ENCODE assay signal across 30 mouse cellular contexts in the genomic region with DNA sequence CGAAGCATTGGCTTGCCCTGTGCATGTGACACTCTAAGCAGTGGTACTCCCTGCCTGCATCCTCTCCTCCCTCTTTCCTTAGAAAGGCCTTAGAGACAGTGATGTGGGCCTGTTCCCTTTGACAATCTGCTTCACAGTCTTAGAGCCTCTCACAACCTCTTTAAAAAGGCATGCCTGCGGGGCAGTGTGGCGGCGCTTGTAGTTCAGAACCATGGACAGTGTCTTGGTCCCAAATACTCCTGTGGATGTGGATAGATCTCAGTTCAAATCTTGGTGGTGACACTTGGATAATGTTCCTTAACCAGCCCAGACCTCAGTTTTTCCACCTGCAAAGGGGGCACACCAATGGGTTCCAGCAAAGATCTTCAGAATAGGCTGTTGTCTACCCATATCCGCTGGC. TPM values are rescaled to one million over a fixed set of nuclear protein-coding genes. Genes with fewer than 3 reads are reported as not detected.
DNase-seq lines count a peak whose midpoint lies in the region; ATAC-seq and TF ChIP-seq lines count a peak whose summit lies in the region.
"Had no signal": no experiment of that assay in that cellular context is flagged by ENCODE, and none has a peak within 500 bp of the region (broad histone marks: within the 10 kb centered on the region; RNA-seq: fewer than 3 reads in every experiment).

No protein-coding gene starts in this region.

- no peak overlapping the region for H3K9ac ChIP-seq in kidney, postnatal 0 days (ENCODE audit: low read depth, low read length)
- H3K9ac ChIP-seq in stomach, postnatal 0 days (ENCODE audit: low read length), result no peak overlapping the region
- H3K9ac ChIP-seq in forebrain, embryonic 12.5 days, result no peak overlapping the region
- H3K9ac ChIP-seq: embryonic facial prominence, embryonic 15.5 days; forebrain, embryonic 13.5 days; heart, embryonic 13.5 days; hindbrain, embryonic 13.5 days; liver, embryonic 15.5 days; neural tube, embryonic 15.5 days; stomach, embryonic 15.5 days had no signal

- H3K4me3 ChIP-seq in kidney, postnatal 0 days (replicated peaks; ENCODE audit: low read depth, low read length), result no peak overlapping the region
- no peak overlapping the region for H3K4me3 ChIP-seq in embryonic facial prominence, embryonic 10.5 days
- no peak overlapping the region for H3K4me3 ChIP-seq in stomach, postnatal 0 days (ENCODE audit: low read depth, low read length)
- no peak overlapping the region for H3K4me3 ChIP-seq in forebrain, embryonic 12.5 days (replicated peaks)
- H3K4me3 ChIP-seq: embryonic facial prominence, embryonic 15.5 days; forebrain, embryonic 13.5 days; heart, embryonic 13.5 days; hindbrain, embryonic 13.5 days; liver, embryonic 15.5 days; neural tube, embryonic 15.5 days; stomach, embryonic 15.5 days had no signal

- no peak overlapping the region for H3K4me2 ChIP-seq in kidney, postnatal 0 days (ENCODE audit: low read length)
- H3K4me2 ChIP-seq in stomach, postnatal 0 days (replicated peaks; ENCODE audit: low read depth), result no peak overlapping the region
- no peak overlapping the region for H3K4me2 ChIP-seq in forebrain, embryonic 12.5 days
- H3K4me2 ChIP-seq: embryonic facial prominence, embryonic 15.5 days; forebrain, embryonic 13.5 days; heart, embryonic 13.5 days; hindbrain, embryonic 13.5 days; liver, embryonic 15.5 days; midbrain, embryonic 11.5 days; neural tube, embryonic 15.5 days; stomach, embryonic 15.5 days had no signal

- no peak for TF ChIP-seq CTCF in kidney, postnatal 0 days (IDR thresholded peaks at IDR 0.05; ENCODE audit: low read depth)
- TF ChIP-seq CTCF in stomach, postnatal 0 days (IDR thresholded peaks at IDR 0.05; ENCODE audit: low read depth), result no peak

- no peaks in the 10 kb centered on the region for H3K4me1 ChIP-seq in kidney, postnatal 0 days (replicated peaks; ENCODE audit: insufficient read depth, low read length)
- H3K4me1 ChIP-seq in embryonic facial prominence, embryonic 10.5 days, result peaks cover 5% of the 10 kb centered on the region; the same call in 1 of the 2 replicates
- H3K4me1 ChIP-seq in stomach, postnatal 0 days (replicated peaks; ENCODE audit: control insufficient read depth, insufficient read depth), result no peaks in the 10 kb centered on the region
- H3K4me1 ChIP-seq in forebrain, embryonic 12.5 days, result peaks cover 9% of the 10 kb centered on the region
- H3K4me1 ChIP-seq: heart, embryonic 13.5 days; liver, embryonic 15.5 days; stomach, embryonic 15.5 days had no signal

- H3K9me3 ChIP-seq in kidney, postnatal 0 days (replicated peaks; ENCODE audit: low read length), result no peaks in the 10 kb centered on the region
- no peaks in the 10 kb centered on the region for H3K9me3 ChIP-seq in embryonic facial prominence, embryonic 10.5 days
- H3K9me3 ChIP-seq in stomach, postnatal 0 days (ENCODE audit: control insufficient read depth, low read length), result no peaks in the 10 kb centered on the region
- no peaks in the 10 kb centered on the region for H3K9me3 ChIP-seq in forebrain, embryonic 12.5 days
- H3K9me3 ChIP-seq: embryonic facial prominence, embryonic 15.5 days; forebrain, embryonic 13.5 days; heart, embryonic 13.5 days; hindbrain, embryonic 13.5 days; liver, embryonic 15.5 days; neural tube, embryonic 15.5 days; stomach, embryonic 15.5 days had no signal

- H3K27ac ChIP-seq in kidney, postnatal 0 days, result no peak overlapping the region
- no peak overlapping the region for H3K27ac ChIP-seq in embryonic facial prominence, embryonic 10.5 days (replicated peaks)
- H3K27ac ChIP-seq in stomach, postnatal 0 days (replicated peaks), result no peak overlapping the region
- H3K27ac ChIP-seq in forebrain, embryonic 12.5 days, result no peak overlapping the region
- H3K27ac ChIP-seq: embryonic facial prominence, embryonic 15.5 days; forebrain, embryonic 13.5 days; heart, embryonic 13.5 days; hindbrain, embryonic 13.5 days; liver, embryonic 15.5 days; neural tube, embryonic 15.5 days; stomach, embryonic 15.5 days had no signal

- no peak for TF ChIP-seq EP300 in stomach, postnatal 0 days (optimal IDR thresholded peaks at IDR 0.05)

- H3K27me3 ChIP-seq in kidney, postnatal 0 days (ENCODE audit: insufficient read depth, low read length), result no peaks in the 10 kb centered on the region
- H3K27me3 ChIP-seq in embryonic facial prominence, embryonic 10.5 days (replicated peaks; ENCODE audit: low read depth, poor library complexity, severe bottlenecking), result no peaks in the 10 kb centered on the region
- H3K27me3 ChIP-seq in stomach, postnatal 0 days (ENCODE audit: control insufficient read depth, insufficient read depth, low read length), result no peaks in the 10 kb centered on the region
- H3K27me3 ChIP-seq in forebrain, embryonic 12.5 days, result peaks cover 15% of the 10 kb centered on the region; the same call in 1 of the 2 replicates
- H3K27me3 ChIP-seq: liver, embryonic 15.5 days; stomach, embryonic 15.5 days had no signal

- peak; percentile 10 for DNase-seq in adrenal gland, postnatal 10 days
- DNase-seq in adrenal gland, adult 8-10 months, result no peak
- DNase-seq in kidney, postnatal 0 days (ENCODE audit: low spot score), result peak; percentile 29
- no peak for DNase-seq in kidney, postnatal 14 days
- peak; percentile 16 for DNase-seq in NIH3T3 (ENCODE audit: low read depth)
- DNase-seq in embryonic facial prominence, embryonic 10.5 days (ENCODE audit: low spot score), result peak; percentile 45
- no peak for DNase-seq in stomach, postnatal 0 days (ENCODE audit: low spot score)
- DNase-seq: cerebellum, adult 2 months; cerebellum, postnatal 14 days; gastrocnemius, postnatal 25 days; kidney, adult 9 months; layer of hippocampus, postnatal 36 days; left cerebral cortex, postnatal 4 days; liver; lung, postnatal 36 days; right cerebral cortex, postnatal 25 days; thymus, postnatal 14 days had no signal

- no peak for ATAC-seq in kidney, postnatal 0 days (replicated peaks; ENCODE audit: low FRiP score, low read depth)
- ATAC-seq in stomach, postnatal 0 days (ENCODE audit: low FRiP score, low TSS enrichment), result no peak
- ATAC-seq in forebrain, embryonic 12.5 days (ENCODE audit: low FRiP score), result no peak
- ATAC-seq: forebrain, embryonic 13.5 days; intestine, embryonic 16.5 days had no signal

- H3K36me3 ChIP-seq in kidney, postnatal 0 days (ENCODE audit: insufficient read depth, low read length), result no peaks in the 10 kb centered on the region
- H3K36me3 ChIP-seq in embryonic facial prominence, embryonic 10.5 days (replicated peaks), result no peaks in the 10 kb centered on the region
- H3K36me3 ChIP-seq in stomach, postnatal 0 days (ENCODE audit: control insufficient read depth, insufficient read depth, low read length), result no peaks in the 10 kb centered on the region
- no peaks in the 10 kb centered on the region for H3K36me3 ChIP-seq in forebrain, embryonic 12.5 days (replicated peaks)
- H3K36me3 ChIP-seq: embryonic facial prominence, embryonic 15.5 days; heart, embryonic 13.5 days; hindbrain, embryonic 13.5 days; liver, embryonic 15.5 days; neural tube, embryonic 15.5 days; stomach, embryonic 15.5 days had no signal

- 84% methylated on average over 5 of the region's 5 CpGs for WGBS in kidney, postnatal 0 days
- 80% methylated on average over 5 of the region's 5 CpGs for WGBS in embryonic facial prominence, embryonic 10.5 days
- WGBS in stomach, postnatal 0 days, result 81% methylated on average over 5 of the region's 5 CpGs
- 80% methylated on average over 5 of the region's 5 CpGs for WGBS in forebrain, embryonic 12.5 days

RNA-seq across cellular contexts. Expression of a gene that starts 28.4 kb away (rescaled TPM):
- under 1 TPM; 0.15 to 0.21 TPM for total RNA-seq in adrenal gland, postnatal 10 days (2021)
- under 1 TPM; 0.52 to 0.64 (median 0.60) TPM for total RNA-seq in adrenal gland, adult 8-10 months (2022)
- polyA plus RNA-seq in kidney, postnatal 0 days (2015; fragmentation: Nextera tagmentation; extraction: Ambion mirVana), result 0.01 and 0.04 TPM in 2 replicates
- 0.16 and 0.36 TPM in 2 replicates for polyA plus RNA-seq in embryonic facial prominence, embryonic 10.5 days (2016; fragmentation: Nextera tagmentation; extraction: Ambion mirVana)
- polyA plus RNA-seq in stomach, postnatal 0 days (2015; fragmentation: Nextera tagmentation; extraction: Ambion mirVana), result 0.12 and 0.13 TPM in 2 replicates
- polyA plus RNA-seq in forebrain, embryonic 12.5 days (2016; fragmentation: Nextera tagmentation; extraction: Ambion mirVana), result 2.8 and 4.2 TPM in 2 replicates
- total RNA-seq: CH12.LX; megakaryocyte, adult 5-6 weeks had no signal
- polyA plus RNA-seq: liver, embryonic 15.5 days; lung, embryonic 16.5 days had no signal

Comparison
In these comparisons a context has a peak if more than half of its experiments do, and no peak if none do; other contexts are left out.
1. DNase-seq: peak in adrenal gland, postnatal 10 days (single experiment), kidney, postnatal 0 days (single experiment), NIH3T3 (single experiment) and embryonic facial prominence, embryonic 10.5 days (single experiment); none in adrenal gland, adult 8-10 months (single experiment), kidney, postnatal 14 days (single experiment) and stomach, postnatal 0 days (single experiment).